Mouse (Mus musculus): Measurements from ENCODE around the gene Dis3l. TPM values are rescaled to one million over a fixed set of nuclear protein-coding genes. Genes with fewer than 3 reads are reported as not detected.
"Not testable (repeated sequence)": the region's sequence is repeated elsewhere in the genome, so short reads cannot be mapped to it uniquely, and the experiment has no call there.

The Dis3l gene
- total RNA-seq, 4 experiments from 2014 or later, result 28.9 to 30.1 (median 29.6) TPM

DNA sequence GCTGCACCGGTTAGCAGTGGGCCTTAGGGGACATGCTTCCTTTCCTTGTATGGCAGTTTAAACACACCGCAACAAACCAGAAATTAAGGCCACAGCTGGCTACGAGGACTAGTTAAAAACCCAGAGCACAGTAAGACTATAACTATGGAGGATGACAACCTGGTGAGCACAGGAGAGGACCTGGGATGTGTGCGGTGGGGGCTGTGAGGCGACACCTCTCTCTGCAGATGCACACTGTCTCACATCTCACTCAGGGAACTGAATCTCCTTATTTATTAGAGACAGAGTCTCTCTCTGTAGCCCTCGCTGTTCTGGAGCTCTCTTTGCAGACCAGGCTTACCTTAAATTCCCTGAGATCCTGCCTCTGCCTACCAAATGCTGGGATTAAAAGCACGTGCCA, 17.1 kb downstream of the Dis3l start:
- no peak for DNase-seq (ENCODE audit: low spot score in 2 of 2)

DNA sequence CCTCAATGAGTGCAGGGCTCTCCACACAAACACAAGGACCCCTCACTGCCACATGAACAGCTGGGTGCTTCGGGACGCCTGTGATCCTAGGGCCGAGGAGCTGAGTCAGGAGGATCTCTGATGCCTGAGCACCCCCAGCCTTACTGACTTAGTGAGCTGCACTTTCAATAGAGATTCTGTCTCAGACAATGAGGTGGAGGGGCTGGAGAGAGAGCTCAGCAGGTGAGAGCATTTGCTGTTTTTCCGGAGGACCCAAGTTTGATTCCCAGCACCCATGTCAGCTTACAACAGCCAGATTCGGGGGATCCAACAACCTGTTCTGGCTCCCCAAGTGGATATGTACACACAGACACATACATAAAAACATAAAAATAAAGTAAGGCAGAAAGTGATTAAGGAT, 24.1 kb downstream of the Dis3l start:
- no peak for DNase-seq (ENCODE audit: low spot score in 2 of 2)

DNA sequence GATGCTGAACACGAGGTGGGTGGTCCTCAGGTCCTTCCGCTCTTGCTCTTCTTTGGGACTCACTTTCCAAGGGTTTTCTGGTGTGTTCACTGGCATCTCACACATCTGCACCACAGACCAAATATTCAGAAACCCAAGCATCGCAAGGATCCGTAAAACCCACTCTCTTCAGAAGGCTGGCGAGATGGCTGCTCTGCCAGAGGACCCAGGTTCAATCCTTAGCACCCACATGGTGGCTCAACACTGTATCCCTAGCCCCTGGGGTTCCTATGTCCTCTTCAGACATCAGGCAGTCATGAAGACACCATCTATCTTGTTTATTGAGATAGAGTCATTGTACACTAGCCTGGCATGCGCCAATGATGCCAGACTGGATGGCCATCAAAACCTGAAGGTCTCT, 26.4 kb downstream of the Dis3l start:
- DNase-seq (ENCODE audit: low spot score in 2 of 2), result no peak

DNA sequence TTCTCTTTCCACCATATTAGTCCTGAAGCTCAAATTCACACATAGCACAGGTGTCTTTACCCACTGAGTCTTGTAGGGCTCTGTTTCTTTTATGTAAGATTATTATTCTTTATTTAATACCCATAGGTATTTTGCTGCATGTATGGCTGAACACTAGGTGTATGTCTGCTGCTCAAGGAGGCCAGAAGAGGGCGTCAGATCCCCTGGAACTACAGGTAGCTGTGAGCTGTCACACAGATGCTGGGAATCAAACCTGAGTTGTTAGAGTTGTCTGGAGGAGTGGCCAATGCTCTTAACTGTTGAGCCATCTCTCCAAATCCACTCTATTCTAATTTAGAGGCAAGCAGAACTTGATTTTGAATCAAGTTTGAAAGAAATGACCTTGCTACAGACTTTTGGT, 29.0 kb downstream of the Dis3l start:
- no peak for DNase-seq (ENCODE audit: low spot score in 2 of 2)

DNA sequence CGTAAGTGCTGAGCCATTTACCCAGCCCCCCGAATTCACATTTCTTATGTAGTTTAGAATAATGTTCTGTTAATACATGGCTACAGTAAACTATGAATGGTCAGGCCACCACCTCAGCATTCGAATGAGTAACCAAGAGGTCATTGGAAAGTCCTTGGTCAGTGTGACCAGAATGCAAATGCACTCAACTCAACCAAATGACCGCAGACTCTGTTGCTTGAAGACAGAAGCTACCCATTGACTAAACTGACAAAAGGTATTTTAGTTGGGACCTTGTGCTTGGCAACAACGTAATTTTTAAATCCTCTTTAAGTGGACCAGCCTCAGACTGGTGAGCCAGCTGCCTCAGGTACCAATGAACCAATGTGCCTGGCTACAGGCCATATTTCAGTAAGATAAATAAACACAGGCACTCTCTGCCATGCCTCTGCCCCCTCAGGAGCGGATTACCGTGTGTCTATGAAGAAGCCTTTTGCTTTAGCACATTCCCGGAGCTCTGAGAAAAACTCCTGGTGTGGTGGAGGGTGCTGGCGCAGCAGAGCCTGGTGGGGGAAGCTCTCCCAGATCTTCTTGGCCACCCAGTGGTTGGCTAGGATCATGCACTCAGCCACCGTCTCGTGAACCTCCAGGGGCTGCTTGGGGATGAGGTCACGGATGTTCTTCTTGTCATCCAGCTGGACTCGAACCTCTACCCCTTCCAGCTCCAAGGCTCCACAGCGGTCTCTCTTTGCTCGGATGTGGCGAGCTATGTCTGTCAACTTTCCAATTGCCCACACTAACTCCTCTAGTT, 29.9 kb downstream of the Dis3l start:
- DNase-seq (ENCODE audit: low spot score in 2 of 2), result no peak

DNA sequence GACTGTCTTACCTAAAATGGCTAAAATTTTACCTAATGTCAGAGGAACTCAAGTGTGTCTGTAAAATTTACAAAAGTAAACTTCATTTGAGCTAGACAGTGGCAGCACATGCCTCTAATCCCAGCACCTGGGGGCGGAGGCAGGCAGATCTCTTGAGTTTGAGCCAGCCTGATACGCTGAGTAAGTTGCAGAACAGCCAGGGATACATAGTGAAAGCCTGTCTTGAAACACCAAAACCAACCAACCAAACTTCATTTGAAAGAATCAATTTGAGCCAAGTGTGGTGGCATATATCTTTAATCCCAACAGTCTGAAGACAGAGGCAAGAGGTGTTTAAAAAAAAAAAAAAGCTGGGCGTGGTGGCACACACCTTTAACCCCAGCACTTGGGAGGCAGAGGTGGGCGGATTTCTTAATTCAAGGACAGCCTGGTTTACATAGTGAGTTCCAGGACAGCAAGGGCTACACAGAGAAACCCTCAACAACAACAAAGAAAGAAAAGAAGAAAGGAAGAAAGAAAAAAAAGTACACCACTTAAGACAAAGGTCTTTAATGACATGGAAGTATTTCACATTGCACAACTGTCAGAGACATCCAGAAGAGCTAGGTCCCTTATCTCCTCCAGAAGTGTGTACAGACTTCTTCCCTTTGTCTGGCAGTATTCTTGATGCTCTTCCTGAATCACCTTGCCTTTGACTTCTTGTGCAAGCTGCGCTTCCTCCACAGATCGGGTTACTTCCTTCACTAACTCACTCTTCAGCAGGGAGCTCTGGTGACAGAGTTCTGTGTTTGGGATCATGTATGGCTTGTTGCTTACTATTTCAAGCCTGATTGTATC, 34.4 kb downstream of the Dis3l start:
- DNase-seq (ENCODE audit: low spot score in 2 of 2), result no peak

DNA sequence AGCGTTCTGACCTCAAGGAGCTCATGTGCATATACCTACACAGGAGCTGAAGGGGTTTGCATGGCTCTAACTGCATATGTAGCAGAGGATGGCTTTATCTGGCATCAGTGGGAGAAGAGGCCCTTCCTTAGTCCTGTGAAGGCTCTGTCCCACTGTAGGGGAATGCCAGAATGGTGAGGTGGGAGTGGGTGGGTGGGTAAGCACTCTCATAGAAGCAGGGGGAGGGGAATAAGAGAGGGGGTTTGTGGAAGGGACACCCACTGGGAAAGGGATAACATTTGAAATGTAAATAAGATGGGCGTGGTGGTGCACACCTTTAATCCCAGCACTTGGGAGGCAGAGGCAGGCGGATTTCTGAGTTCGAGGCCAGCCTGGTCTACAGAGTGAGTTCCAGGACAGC, 38.0 kb downstream of the Dis3l start:
- not testable (repeated sequence) for DNase-seq (ENCODE audit: low spot score in 2 of 2)

DNA sequence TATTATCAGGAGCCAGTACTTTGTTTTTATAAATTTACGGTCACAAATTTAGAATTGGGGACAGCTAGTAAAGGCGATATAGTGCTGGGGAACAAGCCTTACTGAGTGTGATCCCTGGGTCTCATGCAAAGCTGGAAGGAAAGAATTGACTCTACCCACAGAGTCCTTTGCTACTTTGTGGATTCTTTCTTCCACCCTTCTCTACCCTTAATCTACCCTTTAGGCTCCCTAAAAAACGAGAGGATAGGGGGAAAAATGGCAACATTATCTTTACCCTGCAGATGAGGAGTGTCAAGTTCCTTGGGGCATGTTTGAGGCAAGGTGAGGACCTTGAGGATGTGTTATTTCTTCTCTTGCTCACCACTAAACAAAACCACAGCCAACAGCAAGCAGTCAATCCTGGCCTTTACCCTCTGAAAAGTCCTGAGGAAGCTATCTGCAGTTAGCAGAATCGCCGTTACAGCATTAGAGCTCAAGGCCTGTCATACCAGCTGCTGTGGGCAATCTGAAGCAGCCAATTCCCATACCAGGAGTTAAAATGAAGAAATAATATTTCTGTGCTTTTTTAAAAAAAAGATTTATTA, 58.6 kb downstream of the Dis3l start:
- no peak for DNase-seq (ENCODE audit: low spot score in 2 of 2)

DNA sequence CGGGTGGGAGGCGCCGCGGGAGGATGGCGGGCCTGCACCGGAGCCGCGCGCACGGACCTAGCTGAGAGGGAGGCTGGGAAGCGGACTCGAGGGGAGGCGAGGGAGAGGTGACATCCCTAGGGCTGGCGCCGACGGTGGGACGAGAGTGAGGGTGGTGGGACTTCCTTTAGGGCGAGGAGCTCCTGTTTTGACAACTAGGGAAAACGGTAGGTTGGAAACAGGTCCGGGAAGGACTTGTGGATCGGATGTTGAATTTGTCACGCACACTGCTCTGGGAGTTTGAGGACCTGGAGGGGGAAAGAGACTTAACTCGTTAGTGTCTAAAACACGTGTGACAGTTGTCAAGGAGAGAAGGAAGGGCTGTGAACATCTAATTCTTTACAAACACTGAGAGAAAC, 59.3 kb downstream of the Dis3l start:
- DNase-seq (ENCODE audit: low spot score in 2 of 2), result no peak

DNA sequence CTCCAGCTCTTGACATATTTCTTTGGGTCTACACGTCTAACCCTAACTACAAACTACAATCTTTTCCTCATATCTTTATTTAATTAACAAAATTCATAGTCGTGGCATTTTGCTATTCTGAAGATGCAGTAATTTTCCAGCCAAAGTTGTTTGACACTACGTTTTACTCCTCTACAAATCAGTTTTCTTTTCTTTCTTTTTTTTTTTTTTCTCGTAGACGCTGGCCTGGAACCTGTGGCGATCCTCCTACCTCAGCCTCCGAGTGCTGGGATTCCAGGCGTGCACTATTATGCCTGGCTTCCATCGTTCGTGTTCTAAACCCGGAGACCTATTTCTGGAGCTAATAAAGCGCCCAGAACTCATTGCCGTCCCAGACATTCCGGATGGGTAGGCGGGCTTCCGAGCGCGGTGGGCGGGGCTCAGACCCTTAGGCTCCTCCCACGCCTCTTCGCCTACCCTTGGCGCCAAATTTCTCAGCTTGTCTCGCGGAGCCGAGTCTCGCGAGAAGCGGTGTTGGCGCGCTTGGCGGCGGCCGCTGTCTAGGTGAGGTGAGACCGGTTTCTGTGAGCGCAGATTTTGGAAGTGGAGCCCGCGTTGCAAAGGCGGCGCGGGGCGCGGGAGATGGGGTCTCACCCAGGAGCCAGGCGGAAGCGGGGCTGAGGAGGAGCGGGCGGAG, 59.8 kb downstream of the Dis3l start, which contains the start of gene Tipin:
Tipin (plus strand) TSS at position 477 of the 676 bp plus-strand sequence.
- peak; percentile 89 to 91 for DNase-seq (ENCODE audit: low spot score in 2 of 2)

DNA sequence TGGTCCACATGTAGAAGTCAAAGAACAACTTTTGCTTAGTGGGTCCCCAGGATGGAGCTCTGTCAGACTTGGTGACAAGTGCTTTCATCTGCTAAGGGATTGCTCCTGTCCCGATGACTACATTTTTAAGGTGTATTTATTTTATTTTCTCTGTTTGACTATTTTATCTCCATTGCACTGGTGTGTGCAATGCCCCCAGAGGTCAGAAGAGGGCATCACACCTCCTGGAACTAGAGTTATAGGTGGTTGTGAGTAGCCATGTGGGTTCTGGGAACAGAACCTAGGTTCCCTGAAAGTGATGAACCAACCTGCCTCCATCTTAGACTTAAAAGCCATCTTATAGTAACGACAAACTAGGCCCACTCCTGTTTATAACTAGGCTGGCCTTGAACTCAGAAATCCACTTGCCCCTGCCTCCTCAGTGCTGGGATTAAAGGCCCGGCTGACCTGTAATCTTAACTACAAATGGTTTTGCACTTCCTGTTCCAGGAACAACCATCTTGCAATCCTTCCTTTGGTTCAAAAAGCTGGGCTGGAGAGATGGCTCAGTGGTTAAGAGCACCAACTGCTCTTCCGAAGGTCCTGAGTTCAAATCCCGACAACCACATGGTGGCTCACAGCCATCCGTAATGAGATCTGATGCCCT, 62.3 kb downstream of the Dis3l start:
- no peak for DNase-seq (ENCODE audit: low spot score in 2 of 2)

DNA sequence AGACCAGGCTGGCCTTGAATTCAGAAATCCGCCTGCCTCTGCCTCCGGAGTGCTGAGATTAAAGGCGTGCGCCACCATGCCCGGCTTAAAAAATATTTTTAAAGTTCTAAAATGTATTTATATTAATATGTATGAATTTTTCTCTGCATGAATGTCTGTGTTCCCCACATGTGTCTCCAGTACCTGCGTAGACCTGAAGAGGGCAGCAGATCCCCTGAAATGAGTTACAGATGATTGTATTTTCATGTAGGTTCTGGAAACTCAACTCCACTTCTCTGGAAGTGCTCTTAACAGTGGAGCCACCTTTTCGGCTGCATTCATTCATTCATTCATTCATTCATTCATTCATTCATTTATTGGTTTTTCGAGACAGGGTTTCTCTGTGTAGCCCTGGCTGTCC, 63.4 kb downstream of the Dis3l start:
- peak; percentile 21 to 58 for DNase-seq (ENCODE audit: low spot score in 2 of 2)

DNA sequence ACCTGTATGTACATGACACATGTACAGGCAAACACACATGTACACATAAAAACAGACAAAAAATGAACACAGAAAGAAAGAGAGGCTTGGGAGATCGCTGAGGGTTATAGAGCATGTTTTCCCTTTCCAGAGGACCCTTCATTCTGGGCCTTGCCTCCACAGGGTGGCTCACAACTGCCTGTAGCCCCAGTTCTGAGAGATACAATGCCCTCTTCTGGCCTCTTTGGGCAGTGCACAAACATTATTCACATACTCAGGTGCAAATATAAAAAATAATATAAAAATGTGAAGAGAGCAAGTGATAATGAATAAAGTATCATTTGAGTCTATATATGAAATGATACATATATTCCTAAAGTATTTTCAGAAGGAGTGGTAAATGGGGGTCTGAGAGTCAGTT, 66.2 kb downstream of the Dis3l start:
- DNase-seq (ENCODE audit: low spot score in 2 of 2), result no peak

DNA sequence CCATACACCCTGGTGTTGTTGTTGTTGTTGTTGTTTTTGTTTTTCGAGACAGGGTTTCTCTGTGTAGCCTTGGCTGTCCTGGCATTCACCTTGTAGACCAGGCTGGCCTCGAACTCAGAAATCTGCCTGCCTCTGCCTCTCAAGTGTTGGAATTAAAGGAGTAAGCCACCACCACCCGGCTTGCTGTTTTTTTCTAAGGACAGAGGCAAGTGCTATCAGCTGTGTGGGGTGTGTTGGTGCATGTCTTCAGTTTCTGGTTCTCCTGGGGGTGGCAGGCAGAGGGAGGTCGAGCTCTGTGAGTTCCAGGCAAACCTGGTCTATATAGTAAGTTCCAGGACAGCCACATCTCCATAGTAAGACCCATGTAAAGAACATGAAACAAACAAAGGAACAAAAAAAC, 66.8 kb downstream of the Dis3l start:
- DNase-seq (ENCODE audit: low spot score in 2 of 2), result no peak

DNA sequence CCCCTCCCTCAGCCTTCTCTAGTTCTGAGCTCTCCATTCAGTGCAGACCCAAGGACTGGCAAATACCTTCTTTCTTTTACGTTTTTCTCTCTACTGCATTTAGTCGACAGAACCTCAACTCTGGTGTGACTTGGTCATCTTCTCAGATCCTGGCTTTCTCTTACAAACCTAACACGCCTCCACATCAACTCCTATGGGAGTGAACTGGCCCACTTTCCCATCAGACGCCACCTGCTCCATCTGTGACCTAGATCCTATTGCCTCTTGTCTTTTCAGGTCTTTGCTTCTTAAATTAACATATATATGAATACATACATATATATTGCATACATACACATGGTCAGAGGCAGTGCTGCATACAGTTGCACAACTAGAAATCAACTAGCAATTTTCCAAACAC, 67.3 kb downstream of the Dis3l start:
- no peak for DNase-seq (ENCODE audit: low spot score in 2 of 2)

DNA sequence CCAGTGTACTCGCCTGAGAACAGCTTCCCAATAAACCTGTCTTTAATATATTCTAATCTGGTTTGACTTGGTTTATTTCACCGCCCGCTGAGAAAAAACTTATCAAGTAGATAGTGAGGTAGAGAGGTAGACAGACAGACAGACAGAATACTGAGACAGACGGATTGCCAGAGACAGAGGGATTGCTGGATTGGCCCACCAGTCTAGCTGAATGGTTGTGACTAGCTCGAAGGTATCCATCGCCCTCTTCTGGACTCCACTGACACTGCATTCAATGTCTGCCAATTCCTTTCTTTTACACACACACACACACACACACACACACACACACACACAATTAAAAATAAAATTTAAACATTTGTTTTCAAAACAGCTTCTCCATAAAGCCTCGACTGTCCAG, 68.5 kb downstream of the Dis3l start:
- DNase-seq (ENCODE audit: low spot score in 2 of 2), result peak; percentile 40 to 58

DNA sequence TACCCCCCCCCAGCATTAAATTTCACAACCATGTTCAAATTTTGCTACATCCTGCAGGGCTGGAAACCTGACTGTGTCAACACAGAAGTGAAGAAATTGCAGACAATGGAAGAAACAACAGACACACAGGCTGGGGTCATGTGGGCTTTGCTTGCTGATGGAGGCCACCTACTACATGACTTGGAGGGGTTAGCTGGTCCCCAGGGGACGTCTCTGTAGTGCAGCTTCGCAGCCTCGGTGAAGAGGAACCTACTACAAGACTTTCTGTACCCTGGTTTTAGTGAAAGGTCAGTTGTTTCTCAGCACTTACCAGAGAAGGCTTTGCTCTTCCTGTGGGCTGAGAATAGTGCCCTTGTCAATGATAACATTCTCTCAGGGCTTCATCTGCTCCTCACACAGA, 69.8 kb downstream of the Dis3l start:
- no peak for DNase-seq (ENCODE audit: low spot score in 2 of 2)

DNA sequence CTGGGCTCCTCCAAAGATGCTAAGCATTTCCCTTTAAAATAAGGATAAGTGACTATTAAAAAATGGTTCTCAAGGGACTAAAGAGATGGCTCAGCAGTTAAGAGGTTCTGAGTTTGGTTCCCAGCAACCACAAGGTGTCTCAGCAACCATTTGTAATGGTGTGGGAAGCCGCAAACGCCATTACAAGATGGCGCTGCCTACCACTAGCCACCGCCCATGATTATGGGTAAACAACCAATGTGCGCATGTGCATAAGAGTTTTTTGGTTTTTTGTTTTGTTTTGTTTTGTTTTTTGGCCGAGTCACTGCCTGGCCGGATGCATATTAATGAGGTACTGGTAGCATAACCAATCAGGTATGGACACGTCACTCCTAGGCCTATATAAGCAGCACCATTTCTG, 72.3 kb downstream of the Dis3l start:
- DNase-seq (ENCODE audit: low spot score in 2 of 2), result not testable (repeated sequence)

DNA sequence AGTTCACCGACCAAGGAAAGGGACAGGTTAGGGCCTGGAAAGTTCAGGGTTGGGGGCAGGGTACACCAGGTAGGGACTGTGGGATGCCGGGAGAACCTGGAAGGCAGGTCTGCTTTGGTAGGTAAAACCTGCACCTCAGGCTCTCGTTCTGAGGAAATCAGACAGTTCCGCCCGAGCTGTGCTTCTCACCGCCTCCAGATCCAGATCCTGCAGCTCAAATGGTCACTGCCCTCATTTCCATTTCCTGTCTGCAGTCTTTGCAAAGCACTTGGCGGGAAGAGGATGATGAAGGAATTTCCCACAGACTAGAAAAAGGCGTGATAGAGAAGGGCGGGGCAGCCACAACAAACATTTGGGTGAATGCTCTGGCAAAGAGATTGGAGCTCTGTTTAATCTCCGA, 72.9 kb downstream of the Dis3l start:
- DNase-seq (ENCODE audit: low spot score in 2 of 2), result no peak

DNA sequence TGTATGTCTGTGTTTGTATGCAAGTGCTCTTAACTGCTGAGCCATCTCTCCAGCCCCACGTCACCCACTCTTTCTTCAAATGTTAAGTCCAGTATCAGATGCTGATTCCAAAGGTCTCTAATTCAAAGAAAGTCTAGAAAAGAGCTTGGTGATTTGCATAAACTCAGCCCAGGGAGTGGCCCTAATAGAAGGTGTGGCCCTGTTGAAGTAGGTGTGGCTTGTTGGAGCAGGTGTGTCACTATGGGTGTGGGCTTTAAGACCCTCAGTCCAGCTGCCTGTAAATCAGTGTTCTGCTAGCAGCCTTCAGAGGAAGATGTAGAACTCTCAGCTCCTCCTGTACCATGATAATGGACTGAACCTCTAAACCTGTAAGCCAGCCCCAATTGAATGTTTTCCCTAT, 73.9 kb downstream of the Dis3l start:
- no peak for DNase-seq (ENCODE audit: low spot score in 2 of 2)

DNA sequence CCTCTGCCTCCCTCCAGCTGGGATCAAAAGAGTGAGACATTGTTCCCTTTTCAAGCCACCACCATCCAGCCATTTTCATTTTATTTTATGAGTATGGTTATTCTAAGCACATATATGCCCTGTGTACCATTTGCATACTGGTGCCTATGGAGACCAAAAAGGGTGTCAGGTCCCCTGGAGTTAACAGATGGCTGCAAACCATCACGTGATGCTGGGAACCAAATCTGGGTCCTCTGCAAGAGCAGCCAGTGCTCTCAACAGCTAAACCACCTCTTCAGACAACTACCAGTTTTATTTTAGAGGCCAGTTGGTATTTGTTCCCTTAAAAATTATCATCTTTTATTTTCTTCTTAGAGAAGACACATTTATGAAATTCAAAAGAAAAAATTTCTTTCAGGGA, 76.3 kb downstream of the Dis3l start:
- DNase-seq (ENCODE audit: low spot score in 2 of 2), result no peak

All from layer of hippocampus, adult 8-10 months (tissue).